Mouse (Mus musculus) kidney, postnatal 14 days (tissue): Measurements from ENCODE around the gene Pgm2l1.
"Not testable (repeated sequence)": the region's sequence is repeated elsewhere in the genome, so short reads cannot be mapped to it uniquely, and the experiment has no call there.

Experiments
- DNase-seq: peaks from one replicate; pipeline ENCODE4 v3.0.0; 2022; ENCODE audit warnings: mixed read lengths

Gene Pgm2l1

DNA sequence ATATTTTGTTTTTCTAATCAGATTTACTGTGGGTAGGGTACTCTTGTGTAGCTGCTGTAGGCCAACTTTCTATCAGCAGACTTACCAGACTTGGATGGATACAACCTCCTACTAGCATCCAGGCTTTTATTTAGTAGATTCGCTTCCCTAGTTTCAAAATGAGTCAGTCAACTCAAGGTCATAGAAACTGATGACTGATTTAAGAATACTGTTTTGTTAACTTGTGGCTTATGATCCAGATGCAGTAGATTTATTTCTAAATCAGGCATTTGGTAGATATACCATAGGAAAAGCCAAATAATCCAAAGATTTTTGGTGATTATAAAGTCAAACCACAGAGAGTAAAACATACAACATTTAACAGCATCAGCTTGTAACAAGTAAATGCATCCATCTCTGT, 3.5 kb downstream of the Pgm2l1 start:
- no peak for DNase-seq

DNA sequence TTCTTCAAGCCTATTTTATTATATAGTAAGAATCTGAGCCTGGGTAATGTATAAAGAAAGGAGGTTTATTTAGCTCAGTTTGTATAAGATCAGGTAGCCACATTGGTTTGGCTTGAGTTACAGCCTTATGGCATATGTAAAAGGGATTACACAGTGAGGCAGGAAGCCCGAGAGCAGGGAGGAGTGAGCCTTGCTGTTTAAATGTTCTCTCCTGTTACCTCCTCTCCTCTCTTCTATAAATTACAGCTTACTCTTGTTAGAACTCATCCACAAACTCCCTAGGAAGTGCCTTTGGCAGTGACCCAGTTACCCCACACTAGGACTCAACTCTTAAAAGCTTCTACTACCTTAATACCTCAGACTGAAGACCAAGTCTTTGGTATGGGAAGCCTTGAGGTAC, 4.5 kb downstream of the Pgm2l1 start:
- DNase-seq = no peak

DNA sequence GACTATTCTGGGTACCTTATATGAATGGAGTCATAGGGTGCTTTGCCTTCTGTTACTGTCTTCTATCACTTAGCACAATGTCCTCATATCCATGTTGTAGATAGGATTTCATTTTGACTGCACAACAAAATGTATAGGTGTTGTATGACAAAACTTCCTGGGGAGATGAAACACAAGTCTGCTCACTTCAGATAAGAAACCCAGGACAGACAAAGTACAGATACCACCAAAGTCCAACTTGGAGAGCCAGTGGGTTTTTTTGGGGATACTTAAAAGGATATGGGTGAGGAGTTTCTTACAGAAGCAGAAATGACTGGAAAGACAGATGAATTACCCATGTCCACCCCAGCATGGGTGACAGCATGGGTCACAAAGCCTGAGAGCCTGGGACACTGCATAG, 6.5 kb downstream of the Pgm2l1 start:
- no peak for DNase-seq

DNA sequence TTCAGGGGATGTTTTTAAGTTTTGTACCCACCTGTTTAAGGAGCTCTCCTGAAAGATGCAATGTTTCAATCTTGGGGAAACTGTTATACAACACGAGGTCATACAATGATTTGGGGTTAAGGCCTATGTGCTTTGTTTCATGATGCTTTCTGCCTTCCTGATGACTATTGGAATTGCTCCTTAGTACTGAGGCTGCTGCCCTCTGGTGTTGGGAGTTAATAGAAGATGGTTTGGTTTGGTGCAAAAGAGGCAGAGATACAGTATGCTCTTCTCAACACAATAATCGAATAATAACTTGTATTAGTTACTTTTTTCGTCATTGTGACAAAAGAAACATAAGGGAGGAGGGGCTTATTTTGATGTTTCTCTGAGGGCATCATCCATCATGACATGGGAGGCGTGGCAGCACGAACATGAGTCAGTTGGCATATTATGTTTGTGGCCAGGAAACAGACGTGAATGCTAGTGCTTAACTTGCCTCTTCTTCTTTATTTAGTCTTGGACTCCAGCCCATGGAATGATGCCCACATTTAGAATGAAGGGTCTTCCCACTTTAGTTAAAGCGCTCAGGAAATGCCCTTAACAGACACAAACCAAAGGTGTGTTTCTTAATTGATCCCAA, 7.2 kb downstream of the Pgm2l1 start:
- peak; percentile 46 for DNase-seq

DNA sequence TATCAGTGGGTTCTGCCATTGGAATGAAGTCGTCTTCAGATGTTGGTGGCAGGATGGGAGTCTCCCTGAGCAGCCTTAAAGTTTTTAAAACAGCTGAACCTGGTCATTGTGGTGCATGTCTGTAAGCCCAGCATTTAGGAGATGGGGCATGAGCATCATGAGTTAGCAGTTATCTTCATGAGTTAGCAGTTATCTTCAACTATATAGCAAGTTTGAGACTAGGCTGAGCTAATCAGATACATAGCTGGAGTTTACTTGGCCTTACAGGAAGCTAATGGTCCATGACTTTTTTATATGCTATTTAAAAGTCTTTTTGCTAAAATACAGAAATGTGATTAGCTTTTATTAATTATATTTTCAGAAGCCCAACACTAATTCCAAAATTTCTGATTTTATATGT, 11.1 kb downstream of the Pgm2l1 start:
- DNase-seq = no peak

DNA sequence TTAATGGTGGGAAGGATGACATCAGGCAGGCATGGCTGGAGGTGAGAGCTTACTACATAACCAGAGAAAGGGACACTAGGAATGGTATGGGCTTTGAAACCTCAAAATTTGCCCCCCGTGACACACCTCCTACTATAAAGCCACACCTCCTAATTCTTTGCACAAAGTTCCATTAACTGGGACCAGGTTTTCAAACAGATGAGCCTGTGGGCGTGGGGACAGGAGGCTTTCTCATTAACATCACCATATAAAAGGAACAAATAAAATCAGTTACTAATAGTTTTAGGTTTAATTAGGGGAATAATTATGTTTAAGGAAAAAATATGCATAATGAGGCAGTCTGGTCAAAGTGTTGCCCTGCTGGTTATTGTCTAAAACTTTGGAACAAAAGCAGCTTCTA, 13.4 kb downstream of the Pgm2l1 start:
- DNase-seq = no peak

DNA sequence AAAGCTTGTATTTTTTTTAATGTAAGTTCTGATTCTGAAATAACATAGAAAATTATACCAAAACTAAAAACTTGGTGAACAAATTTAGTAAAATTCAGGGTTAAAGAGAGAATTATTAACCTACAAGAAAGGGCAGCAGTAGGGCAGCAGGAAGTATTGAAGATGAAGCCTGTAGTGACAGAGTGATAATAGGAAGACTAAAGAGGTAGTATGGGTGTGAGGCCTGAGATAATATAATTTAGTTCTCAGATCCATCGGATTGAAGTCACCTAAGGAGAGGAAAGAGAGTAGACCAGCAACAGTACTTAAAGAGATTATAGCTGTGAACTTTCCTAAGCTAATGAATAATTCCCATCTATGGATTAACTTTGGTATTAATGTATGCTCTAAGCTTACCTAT, 15.8 kb downstream of the Pgm2l1 start:
- DNase-seq = no peak

DNA sequence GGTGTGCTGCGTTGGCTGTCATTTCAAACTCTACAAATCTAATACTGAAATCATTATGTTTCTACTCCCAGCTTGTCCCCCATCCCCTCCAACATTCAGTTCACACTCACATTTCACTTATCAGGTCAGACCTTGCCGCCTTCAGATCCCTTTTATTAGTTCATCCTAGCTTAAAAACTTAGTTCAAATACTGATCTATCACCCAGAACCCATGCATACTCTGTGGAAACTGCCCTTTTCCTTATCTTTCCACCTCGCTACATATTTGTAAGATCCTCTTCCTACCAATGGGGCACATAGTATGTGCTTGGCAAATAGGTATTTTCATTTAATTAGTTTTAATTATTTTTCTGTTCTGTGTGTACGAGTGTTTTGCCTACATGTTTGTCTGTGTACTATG, 17.0 kb downstream of the Pgm2l1 start:
- DNase-seq = no peak

DNA sequence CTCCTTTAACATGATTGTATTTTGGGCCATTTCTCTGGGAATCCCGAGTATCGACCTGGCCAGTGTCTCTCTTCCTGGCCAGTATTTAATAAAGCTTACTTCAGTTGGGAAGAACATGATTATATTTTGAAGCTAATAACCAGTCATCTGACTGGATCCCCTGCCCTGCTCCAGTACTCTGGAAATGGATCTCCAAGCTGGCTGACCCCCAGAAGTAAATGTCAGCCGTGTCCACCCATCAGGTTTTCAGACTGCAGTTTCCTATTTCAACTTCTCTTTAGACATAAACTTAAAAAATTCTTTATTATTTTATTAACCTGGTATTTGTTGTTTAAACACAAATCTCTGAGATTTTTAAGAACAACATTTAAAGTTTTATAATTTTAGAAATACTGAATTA, 18.0 kb downstream of the Pgm2l1 start:
- no peak for DNase-seq

DNA sequence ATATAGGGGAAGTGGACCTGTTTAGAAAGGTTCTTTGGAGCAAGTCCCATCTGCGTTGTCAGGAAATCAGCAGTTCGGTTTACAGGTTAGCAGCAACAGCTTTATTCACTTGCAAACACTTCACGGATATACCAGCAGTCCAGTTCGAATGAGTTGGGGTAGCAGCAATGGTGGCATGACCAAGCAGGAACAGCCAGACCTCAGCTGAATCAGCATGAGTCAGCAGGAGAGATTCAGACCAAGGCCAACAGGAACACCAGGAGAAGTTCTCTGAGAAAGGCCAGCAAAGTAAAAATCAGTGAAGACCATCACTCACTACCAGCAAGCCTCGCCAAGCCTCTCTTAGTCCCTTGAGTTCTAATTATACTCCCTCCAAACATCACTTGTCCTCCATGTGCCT, 23.5 kb downstream of the Pgm2l1 start:
- DNase-seq = no peak

DNA sequence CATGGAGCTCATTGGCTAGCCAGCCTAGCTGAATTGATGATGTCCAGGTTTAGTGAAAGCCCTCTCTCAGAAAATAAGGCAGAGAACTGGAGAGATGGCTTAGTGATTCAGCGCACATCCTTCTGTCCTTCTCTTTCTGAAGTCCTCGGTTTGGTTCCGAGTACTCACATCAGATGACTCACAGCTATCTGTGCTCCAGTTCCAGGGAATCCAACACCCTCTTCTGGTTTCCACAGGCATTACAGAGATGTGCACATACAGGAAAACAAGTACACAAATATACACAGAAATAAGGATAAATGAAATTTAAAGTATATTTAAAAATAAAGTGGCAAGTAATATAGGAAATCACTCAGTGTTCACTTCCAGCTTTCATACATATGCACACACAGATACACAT, 35.2 kb downstream of the Pgm2l1 start:
- DNase-seq = no peak

DNA sequence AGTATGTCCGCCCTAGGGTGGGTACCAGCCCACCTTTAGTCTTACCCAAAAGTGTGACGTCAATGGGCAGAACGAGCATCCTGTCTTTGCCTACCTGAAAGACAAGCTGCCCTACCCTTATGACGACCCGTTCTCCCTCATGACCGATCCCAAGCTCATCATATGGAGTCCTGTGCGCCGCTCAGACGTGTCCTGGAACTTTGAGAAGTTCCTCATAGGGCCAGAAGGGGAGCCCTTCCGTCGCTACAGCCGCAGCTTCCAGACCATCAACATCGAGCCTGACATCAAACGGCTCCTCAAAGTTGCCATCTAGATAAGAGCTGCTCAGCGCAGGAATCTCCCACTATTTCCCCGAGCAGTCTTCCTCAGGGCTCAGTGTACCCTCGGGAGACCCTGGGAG, 37.7 kb downstream of the Pgm2l1 start:
- not testable (repeated sequence) for DNase-seq

DNA sequence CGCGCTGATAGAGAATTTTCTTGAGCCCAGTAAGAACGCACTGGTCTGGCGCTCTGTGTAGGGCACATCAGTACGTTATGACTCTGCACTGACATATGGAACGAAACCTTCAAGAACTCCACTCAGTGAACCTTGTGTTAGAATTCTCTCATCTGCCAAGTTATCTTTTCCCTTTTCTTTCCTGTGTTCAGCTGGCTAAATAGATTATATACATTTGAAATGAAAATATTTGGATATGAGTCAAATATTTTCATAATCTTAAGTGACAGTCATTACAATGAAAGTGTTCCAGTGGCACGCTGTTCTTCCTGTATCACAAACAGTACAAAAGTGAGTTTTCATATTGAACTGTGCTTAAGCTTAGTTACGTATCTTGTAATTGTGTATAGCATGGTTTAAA, 45.2 kb downstream of the Pgm2l1 start:
- DNase-seq = no peak

DNA sequence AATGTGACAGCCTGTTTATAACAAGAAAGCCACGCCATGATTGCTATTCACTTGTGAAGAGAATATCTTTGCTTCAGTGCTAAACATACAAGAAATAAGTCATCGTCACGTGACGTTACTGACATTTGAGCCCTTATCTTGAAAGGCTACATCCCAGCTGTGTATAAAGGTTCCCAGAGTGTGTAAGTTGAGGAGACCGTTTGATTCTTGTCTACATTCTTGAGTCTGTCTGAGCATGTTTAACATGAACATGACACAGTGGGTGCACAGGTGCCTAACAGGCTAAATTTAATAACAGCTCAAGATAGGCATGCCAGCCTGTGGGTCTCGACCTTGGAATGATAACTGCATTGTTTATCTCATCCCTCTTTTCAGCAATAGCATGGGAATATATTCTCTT, 47.3 kb downstream of the Pgm2l1 start:
- DNase-seq = no peak

DNA sequence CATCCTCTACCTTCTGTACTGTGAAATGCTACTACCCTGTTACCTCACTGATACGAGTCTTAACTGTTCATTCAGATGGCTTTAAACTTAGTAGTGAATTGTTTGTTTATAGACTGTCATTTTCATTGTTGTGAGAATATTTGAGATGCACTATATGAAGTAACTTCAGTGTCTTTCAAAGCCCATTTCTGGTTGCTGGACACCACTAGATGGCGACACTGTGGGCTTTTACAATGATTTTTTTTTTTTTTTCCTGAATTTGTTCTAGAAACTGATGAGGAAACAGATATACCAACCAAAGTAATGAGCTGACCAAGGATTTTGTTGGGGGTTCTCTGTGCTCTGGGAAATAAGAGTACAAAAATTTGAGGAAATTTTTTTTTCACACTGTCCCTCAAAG, 49.2 kb downstream of the Pgm2l1 start:
- DNase-seq = no peak

DNA sequence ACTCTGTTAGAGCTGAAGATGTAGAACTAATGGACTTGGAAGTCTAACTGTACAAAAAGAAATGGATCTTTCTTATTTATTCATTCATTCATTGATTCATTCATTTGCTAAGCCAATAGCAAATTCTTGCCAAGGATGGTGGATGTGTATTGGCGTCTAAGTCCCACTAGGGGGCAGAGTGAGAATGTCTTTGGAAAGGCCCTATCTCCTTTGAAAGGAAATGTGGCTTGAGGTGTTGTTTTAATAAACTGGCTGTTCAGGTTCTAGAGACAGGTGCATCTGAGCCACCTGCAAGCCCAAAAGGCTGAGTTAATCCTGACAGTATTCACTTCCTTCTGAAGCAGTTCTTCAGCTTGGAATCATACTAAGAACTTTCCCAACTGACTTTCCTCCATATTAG, 52.6 kb downstream of the Pgm2l1 start:
- DNase-seq = peak; percentile 37

DNA sequence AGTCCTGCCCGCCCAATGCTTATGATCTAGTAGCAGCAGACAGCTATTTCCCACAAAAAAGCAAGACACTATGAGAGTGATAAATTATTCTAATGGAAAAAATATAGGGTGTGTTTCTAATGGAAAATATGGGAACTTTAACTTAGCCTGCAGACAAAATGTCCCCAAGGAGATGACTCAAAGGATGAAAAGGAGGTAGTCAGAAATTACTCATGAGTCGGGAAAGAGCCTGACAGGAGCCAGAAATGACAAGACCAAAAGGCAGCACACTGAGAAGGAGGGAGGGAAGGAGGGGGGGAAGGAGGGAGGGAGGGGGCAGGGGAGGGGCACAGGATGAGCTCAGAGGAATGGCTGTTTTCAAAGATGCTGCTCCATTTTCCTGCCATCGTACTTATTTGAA, 54.4 kb downstream of the Pgm2l1 start:
- no peak for DNase-seq

DNA sequence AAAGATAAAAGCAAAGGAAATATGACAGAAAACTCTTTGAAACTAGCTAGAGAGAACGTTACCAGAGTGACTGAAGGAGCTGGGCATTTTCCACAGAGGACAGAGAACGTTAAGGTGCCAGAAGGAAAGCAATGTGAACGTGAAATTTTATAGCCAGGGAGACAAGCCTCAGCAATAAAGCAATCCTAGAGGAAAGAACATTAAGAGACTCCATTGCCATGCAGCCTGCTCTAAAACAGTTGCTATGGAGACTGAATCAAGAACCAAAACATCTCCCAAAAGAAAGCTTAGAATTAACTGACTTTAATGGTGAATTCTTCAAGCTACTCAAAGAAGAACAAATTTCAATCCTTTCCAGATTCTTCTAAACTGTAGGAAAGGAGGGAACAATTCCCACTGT, 56.1 kb downstream of the Pgm2l1 start:
- DNase-seq = no peak

DNA sequence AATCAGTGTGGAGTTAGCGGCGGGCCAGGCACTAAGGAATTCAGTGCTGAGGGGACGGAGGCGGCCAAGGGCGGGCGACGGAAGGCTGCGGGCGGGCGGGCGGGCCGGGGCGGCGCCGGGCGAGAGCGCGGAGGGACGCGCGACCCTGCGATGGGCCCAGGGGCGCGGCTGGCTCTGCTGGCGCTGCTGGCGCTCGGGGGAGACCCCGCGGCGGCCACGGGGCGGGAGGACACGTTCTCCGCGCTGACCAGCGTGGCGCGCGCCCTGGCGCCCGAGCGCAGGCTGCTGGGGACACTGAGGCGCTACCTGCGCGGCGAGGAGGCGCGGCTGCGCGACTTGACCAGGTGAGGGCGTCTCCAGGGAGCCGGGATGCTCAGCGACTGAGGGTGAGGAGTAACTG, 58.2 kb downstream of the Pgm2l1 start, which contains the start of gene P4ha3:
TSS of gene P4ha3 (plus strand) at position 138 of the 400 bp plus-strand sequence.
- peak; percentile 20 for DNase-seq

DNA sequence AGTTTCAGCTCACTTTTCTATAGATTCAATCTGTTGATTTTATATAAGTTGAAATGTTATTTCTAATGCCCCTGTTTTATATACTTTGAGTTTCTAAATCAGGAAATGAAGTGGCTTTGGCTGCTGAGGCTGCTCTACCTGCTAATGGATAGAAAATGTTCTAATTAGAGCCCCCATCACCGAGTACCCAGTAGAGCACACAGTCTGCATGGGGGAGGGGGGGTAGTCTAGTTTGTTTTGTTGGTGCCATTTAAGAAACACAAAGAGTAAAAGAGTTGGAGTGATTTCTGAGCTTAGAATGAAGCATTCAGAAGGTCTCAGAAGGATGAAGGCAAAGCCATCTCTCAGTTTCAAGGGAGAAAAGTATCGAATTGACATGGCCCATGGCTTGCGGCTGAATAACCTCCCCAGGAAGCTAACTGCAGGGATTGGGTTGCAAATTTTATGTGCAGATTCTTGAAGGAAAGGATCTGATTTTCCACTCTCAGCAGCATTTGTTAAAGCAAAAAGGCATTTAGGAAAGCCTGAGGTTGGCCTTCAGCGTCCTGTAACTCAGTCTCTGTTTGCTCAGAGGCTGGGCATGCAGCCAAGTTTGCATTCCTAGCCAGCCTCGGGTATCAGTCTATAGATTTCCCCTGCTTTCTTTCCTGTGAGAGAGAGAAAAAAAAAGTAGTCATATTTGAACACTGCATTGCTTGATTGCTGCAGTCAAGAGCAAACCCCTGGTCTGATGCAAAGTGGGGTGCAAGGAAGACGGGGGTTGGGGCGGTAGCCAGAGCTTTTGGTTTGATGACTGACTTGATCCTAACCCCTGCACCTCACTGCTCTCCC, 60.8 kb downstream of the Pgm2l1 start:
- DNase-seq = peak; percentile 73

DNA sequence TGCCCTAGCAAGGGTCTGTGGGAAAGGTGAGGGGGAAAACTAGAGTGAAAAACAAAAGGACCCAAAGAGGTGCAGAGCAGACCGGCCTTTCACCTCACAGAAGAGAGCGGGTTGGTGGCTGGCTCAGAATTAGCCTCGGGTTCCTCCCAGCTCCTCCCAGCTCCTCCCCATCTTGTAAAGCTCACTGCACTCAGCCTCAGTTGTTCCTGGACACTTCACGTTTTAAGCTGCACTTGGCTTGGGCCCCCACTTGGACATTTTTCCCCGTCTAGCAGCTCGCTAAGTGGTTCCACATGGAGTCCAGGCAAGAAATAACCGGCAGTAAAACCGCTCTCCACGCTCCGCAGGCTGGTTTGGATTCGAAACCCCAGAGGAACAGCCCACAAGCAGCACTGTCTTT, 61.4 kb downstream of the Pgm2l1 start:
- DNase-seq = peak; percentile 17

DNA sequence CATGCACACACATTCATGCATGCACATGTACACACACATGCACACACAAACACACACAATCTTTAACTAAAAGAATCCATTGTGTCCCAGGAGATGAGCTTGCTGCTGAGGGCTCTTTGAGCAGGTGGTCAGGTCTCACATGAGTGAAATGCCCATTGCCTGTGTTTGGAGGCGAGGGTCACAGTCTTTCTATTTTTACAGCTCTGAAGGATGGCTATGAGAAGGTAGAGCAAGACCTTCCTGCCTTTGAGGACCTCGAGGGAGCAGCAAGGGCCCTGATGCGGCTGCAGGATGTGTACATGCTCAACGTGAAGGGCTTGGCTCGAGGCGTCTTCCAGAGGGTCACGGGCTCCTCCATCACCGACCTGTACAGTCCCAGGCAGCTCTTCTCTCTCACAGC, 66.4 kb downstream of the Pgm2l1 start:
- no peak for DNase-seq

DNA sequence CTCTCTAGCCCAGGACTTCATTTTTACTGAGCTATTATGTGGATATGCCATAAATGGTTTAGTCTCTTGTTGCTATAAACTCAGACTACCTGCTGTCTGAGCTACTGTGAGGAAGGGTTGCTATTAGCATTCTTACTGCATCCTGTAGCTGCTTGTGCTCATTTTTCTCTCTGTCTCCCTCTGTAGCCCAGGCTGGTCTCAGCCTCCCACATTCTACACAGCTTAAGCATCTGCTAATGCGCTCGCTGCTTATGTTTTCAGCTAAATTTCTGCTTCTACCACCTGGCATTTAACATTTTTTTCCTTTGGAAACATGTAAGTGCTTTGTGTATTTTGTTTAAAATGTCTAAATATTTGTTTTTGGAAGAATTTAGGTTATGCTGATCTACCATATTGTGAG, 68.6 kb downstream of the Pgm2l1 start:
- no peak for DNase-seq

DNA sequence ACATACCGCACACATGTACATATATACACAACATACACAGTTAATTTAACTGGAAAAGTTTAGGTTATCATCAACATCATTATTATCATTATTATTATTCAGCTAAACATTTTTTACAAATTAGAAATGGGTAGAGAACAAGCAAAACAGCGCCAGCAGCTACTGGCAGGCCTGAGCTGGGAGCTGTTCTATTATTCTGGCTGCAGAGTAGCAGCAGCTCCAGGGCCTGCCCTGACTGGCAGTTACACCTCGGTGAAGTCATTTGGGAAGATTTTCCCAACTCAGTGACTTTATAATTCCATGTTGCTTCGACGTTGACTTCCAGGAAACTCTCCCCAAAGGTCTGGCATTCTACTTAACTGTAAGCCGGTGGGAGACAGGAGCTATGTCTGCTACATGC, 69.5 kb downstream of the Pgm2l1 start:
- DNase-seq = no peak
